Mouse (Mus musculus) spleen, postnatal 36 days (tissue): Measurements from ENCODE around the gene Vmn1r55.
A peak's percentile ranks its signal among the peaks of the same experiment; 100 is the strongest.
"Not testable (repeated sequence)": the region's sequence is repeated elsewhere in the genome, so short reads cannot be mapped to it uniquely, and the experiment has no call there.

Experiments
- DNase-seq, 2 experiments: peaks; one replicate each; pipeline ENCODE4 v3.0.0; 2022; ENCODE audit warnings: low spot score in 2 of 2, mixed read lengths in 1 of 2

The Vmn1r55 gene

GRCm38 (mm10) chr7:5149570-5149969 lies at the start of gene Vmn1r55:
Gene Vmn1r55, minus strand, starts transcription at chr7:5149670.
- DNase-seq: not testable (repeated sequence)

- DNase-seq: not testable (repeated sequence)
Measured at GRCm38 (mm10) chr7:5196647-5197046, 47.2 kb upstream of the Vmn1r55 start, which contains the start of gene Vmn1r56. Gene Vmn1r56, minus strand, starts transcription at chr7:5196747.

GRCm38 (mm10) chr7:5125549-5126406 lies 23.7 kb downstream of the Vmn1r55 start, which contains the start of gene Rasl2-9:
Gene Rasl2-9, minus strand, starts transcription at chr7:5125950.
- DNase-seq: peak; percentile 71

- DNase-seq: no peak
Measured at GRCm38 (mm10) chr7:5125078-5125477, 24.4 kb downstream of the Vmn1r55 start.

GRCm38 (mm10) chr7:5116850-5117249 lies 32.6 kb downstream of the Vmn1r55 start, which contains the start of gene Rfpl4:
Gene Rfpl4, minus strand, starts transcription at chr7:5116950.
- no peak for DNase-seq

- DNase-seq: no peak
Measured at GRCm38 (mm10) chr7:5112701-5113100, 36.8 kb downstream of the Vmn1r55 start.

- no peak for DNase-seq
Measured at GRCm38 (mm10) chr7:5109301-5109700, 40.2 kb downstream of the Vmn1r55 start.

GRCm38 (mm10) chr7:5108272-5108671 lies 41.2 kb downstream of the Vmn1r55 start:
- no peak for DNase-seq

- no peak for DNase-seq
Measured at GRCm38 (mm10) chr7:5102564-5102963, 46.9 kb downstream of the Vmn1r55 start.

- peak; percentile 82 to 86 for DNase-seq
Measured at GRCm38 (mm10) chr7:5101066-5101663, 48.3 kb downstream of the Vmn1r55 start.

GRCm38 (mm10) chr7:5099796-5100195 lies 49.7 kb downstream of the Vmn1r55 start:
- DNase-seq: no peak

GRCm38 (mm10) chr7:5098769-5099168 lies 50.7 kb downstream of the Vmn1r55 start:
- DNase-seq: no peak

- no peak for DNase-seq
Measured at GRCm38 (mm10) chr7:5092831-5093510, 56.5 kb downstream of the Vmn1r55 start.

- no peak for DNase-seq
Measured at GRCm38 (mm10) chr7:5092381-5092780, 57.1 kb downstream of the Vmn1r55 start.

GRCm38 (mm10) chr7:5091008-5091728 lies 58.3 kb downstream of the Vmn1r55 start:
- no peak for DNase-seq

- DNase-seq: no peak
Measured at GRCm38 (mm10) chr7:5089853-5090252, 59.6 kb downstream of the Vmn1r55 start.

- DNase-seq: no peak
Measured at GRCm38 (mm10) chr7:5087886-5088285, 61.6 kb downstream of the Vmn1r55 start.

GRCm38 (mm10) chr7:5086921-5087440 lies 62.5 kb downstream of the Vmn1r55 start:
- no peak for DNase-seq

- no peak for DNase-seq
Measured at GRCm38 (mm10) chr7:5085512-5085911, 64.0 kb downstream of the Vmn1r55 start.

- DNase-seq: peak; percentile 81 to 82
Measured at GRCm38 (mm10) chr7:5083325-5084105, 66.0 kb downstream of the Vmn1r55 start.
